16 mouse cellular contexts compared by ENCODE assay signal in the genomic region with DNA sequence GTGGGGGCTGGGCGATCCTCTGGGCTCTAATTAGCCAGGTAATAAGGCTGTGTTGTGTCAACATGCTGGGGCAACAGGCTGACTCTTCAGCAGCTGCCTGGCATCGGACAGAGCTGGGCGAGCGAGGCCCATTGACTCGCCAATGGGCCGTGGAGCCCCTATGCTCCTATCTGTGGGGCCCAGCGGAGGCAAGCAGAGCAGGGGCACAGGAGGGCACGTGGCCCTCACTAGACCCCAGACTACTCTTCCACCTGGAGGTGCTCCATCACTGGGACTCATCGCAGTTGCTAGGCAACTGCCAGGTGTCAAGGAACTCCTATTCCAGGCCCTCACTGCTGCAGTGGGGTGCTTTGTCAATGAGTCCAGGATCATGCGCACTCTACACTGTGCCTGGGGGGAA.
DNase-seq lines count a peak whose midpoint lies in the region; ATAC-seq and TF ChIP-seq lines count a peak whose summit lies in the region.
"Had no signal": no experiment of that assay in that cellular context is flagged by ENCODE, and none has a peak within 500 bp of the region (broad histone marks: within the 10 kb centered on the region; RNA-seq: fewer than 3 reads in every experiment).

No protein-coding gene starts in this region.

- DNase-seq in kidney, postnatal 0 days (ENCODE audit: low spot score): peak; percentile 52
- no peak for DNase-seq in kidney, postnatal 14 days
- no peak for DNase-seq in hindbrain, postnatal 0 days (ENCODE audit: low spot score)
- DNase-seq in thymus, postnatal 0 days (ENCODE audit: low spot score): no peak
- DNase-seq in heart, embryonic 10.5 days (ENCODE audit: low spot score): no peak
- DNase-seq: adrenal gland, postnatal 14 days; cerebellum, postnatal 25 days; gastrocnemius, postnatal 10 days; heart, postnatal 36 days; kidney, adult 9 months; lung, adult 18-20 months had no signal

- no peaks in the 10 kb centered on the region for H3K9me3 ChIP-seq in kidney, postnatal 0 days (replicated peaks; ENCODE audit: low read length)
- H3K9me3 ChIP-seq in forebrain, embryonic 15.5 days: no peaks in the 10 kb centered on the region
- no peaks in the 10 kb centered on the region for H3K9me3 ChIP-seq in hindbrain, postnatal 0 days (ENCODE audit: low read length)
- no peaks in the 10 kb centered on the region for H3K9me3 ChIP-seq in neural tube, embryonic 14.5 days (ENCODE audit: control insufficient read depth, low read length)
- no peaks in the 10 kb centered on the region for H3K9me3 ChIP-seq in intestine, embryonic 15.5 days
- no peaks in the 10 kb centered on the region for H3K9me3 ChIP-seq in heart, embryonic 10.5 days
- H3K9me3 ChIP-seq: embryonic facial prominence, embryonic 12.5 days had no signal

- H3K27me3 ChIP-seq in kidney, postnatal 0 days (ENCODE audit: insufficient read depth, low read length): no peaks in the 10 kb centered on the region
- no peaks in the 10 kb centered on the region for H3K27me3 ChIP-seq in forebrain, embryonic 15.5 days
- no peaks in the 10 kb centered on the region for H3K27me3 ChIP-seq in hindbrain, postnatal 0 days (ENCODE audit: insufficient read depth, low read length)
- H3K27me3 ChIP-seq in neural tube, embryonic 14.5 days (ENCODE audit: control insufficient read depth, insufficient read depth, low read length): no peaks in the 10 kb centered on the region
- H3K27me3 ChIP-seq in intestine, embryonic 15.5 days (replicated peaks): no peaks in the 10 kb centered on the region; the same call in 1 of the 2 replicates
- H3K27me3 ChIP-seq in heart, embryonic 10.5 days (ENCODE audit: insufficient read depth, poor library complexity, severe bottlenecking): no peaks in the 10 kb centered on the region; the same call in 1 of the 2 replicates
- H3K27me3 ChIP-seq: embryonic facial prominence, embryonic 12.5 days had no signal

- 43% methylated on average over 10 of the region's 10 CpGs for WGBS in kidney, postnatal 0 days
- 71% methylated on average over 10 of the region's 10 CpGs for whole genome bisulfite sequencing in forebrain, embryonic 15.5 days
- WGBS in hindbrain, postnatal 0 days: 66% methylated on average over 10 of the region's 10 CpGs
- 59% methylated on average over 10 of the region's 10 CpGs for WGBS in neural tube, embryonic 14.5 days
- 74% methylated on average over 10 of the region's 10 CpGs for WGBS in intestine, embryonic 15.5 days
- 83% methylated on average over 10 of the region's 10 CpGs for WGBS in heart, embryonic 10.5 days

- H3K4me2 ChIP-seq in kidney, postnatal 0 days (ENCODE audit: low read length): no peak overlapping the region
- H3K4me2 ChIP-seq in forebrain, embryonic 15.5 days (replicated peaks): no peak overlapping the region
- no peak overlapping the region for H3K4me2 ChIP-seq in hindbrain, postnatal 0 days (ENCODE audit: low read depth, low read length)
- H3K4me2 ChIP-seq in neural tube, embryonic 14.5 days (ENCODE audit: low read depth, low read length): no peak overlapping the region
- no peak overlapping the region for H3K4me2 ChIP-seq in intestine, embryonic 15.5 days (replicated peaks)
- H3K4me2 ChIP-seq: embryonic facial prominence, embryonic 12.5 days had no signal

- no peaks in the 10 kb centered on the region for H3K4me1 ChIP-seq in kidney, postnatal 0 days (replicated peaks; ENCODE audit: insufficient read depth, low read length)
- H3K4me1 ChIP-seq in forebrain, embryonic 15.5 days: peaks cover 5% of the 10 kb centered on the region
- peaks cover 10% of the 10 kb centered on the region; the same call in 1 of the 2 replicates for H3K4me1 ChIP-seq in hindbrain, postnatal 0 days (ENCODE audit: insufficient read depth, low read length)
- no peaks in the 10 kb centered on the region for H3K4me1 ChIP-seq in neural tube, embryonic 14.5 days (ENCODE audit: control insufficient read depth, insufficient read depth, low read length)
- H3K4me1 ChIP-seq in intestine, embryonic 15.5 days (replicated peaks): no peaks in the 10 kb centered on the region
- H3K4me1 ChIP-seq in heart, embryonic 10.5 days: 0 out of 2 replicates have a peak, but pooled peaks cover 3% of the 10 kb centered on the region
- H3K4me1 ChIP-seq: embryonic facial prominence, embryonic 12.5 days had no signal

- TF ChIP-seq CTCF in kidney, postnatal 0 days (IDR thresholded peaks at IDR 0.05; ENCODE audit: low read depth): no peak
- no peak for TF ChIP-seq CTCF in hindbrain, postnatal 0 days (IDR thresholded peaks at IDR 0.05; ENCODE audit: low read depth)

- H3K4me3 ChIP-seq in kidney, postnatal 0 days (replicated peaks; ENCODE audit: low read depth, low read length): no peak overlapping the region
- H3K4me3 ChIP-seq in forebrain, embryonic 15.5 days: no peak overlapping the region
- H3K4me3 ChIP-seq in hindbrain, postnatal 0 days (ENCODE audit: low read length): no peak overlapping the region
- H3K4me3 ChIP-seq in neural tube, embryonic 14.5 days (ENCODE audit: low read depth, low read length): no peak overlapping the region
- H3K4me3 ChIP-seq in intestine, embryonic 15.5 days (replicated peaks): no peak overlapping the region
- H3K4me3 ChIP-seq in heart, embryonic 10.5 days: no peak overlapping the region
- H3K4me3 ChIP-seq: embryonic facial prominence, embryonic 12.5 days had no signal

- H3K27ac ChIP-seq in kidney, postnatal 0 days: no peak overlapping the region
- H3K27ac ChIP-seq in forebrain, embryonic 15.5 days (replicated peaks): no peak overlapping the region
- H3K27ac ChIP-seq in hindbrain, postnatal 0 days: no peak overlapping the region
- no peak overlapping the region for H3K27ac ChIP-seq in neural tube, embryonic 14.5 days (ENCODE audit: low read depth, low read length)
- no peak overlapping the region for H3K27ac ChIP-seq in intestine, embryonic 15.5 days
- H3K27ac ChIP-seq in heart, embryonic 10.5 days: no peak overlapping the region
- H3K27ac ChIP-seq: embryonic facial prominence, embryonic 12.5 days; macrophage had no signal

- ATAC-seq in kidney, postnatal 0 days (replicated peaks; ENCODE audit: low FRiP score, low read depth): peak; percentile 67
- peak; percentile 38; the same call in 1 of the 2 replicates for ATAC-seq in forebrain, embryonic 15.5 days (replicated peaks)
- peak; percentile 56 for ATAC-seq in hindbrain, postnatal 0 days
- ATAC-seq in neural tube, embryonic 14.5 days (ENCODE audit: low read depth): peak; percentile 59
- no peak for ATAC-seq in intestine, embryonic 15.5 days

- H3K9ac ChIP-seq in kidney, postnatal 0 days (ENCODE audit: low read depth, low read length): no peak overlapping the region
- no peak overlapping the region for H3K9ac ChIP-seq in forebrain, embryonic 15.5 days (replicated peaks)
- H3K9ac ChIP-seq in hindbrain, postnatal 0 days (replicated peaks; ENCODE audit: low read length): no peak overlapping the region
- no peak overlapping the region for H3K9ac ChIP-seq in neural tube, embryonic 14.5 days (replicated peaks; ENCODE audit: low read depth, low read length)
- no peak overlapping the region for H3K9ac ChIP-seq in intestine, embryonic 15.5 days
- H3K9ac ChIP-seq: embryonic facial prominence, embryonic 12.5 days had no signal

- no peaks in the 10 kb centered on the region for H3K36me3 ChIP-seq in kidney, postnatal 0 days (ENCODE audit: insufficient read depth, low read length)
- no peaks in the 10 kb centered on the region for H3K36me3 ChIP-seq in forebrain, embryonic 15.5 days
- no peaks in the 10 kb centered on the region for H3K36me3 ChIP-seq in hindbrain, postnatal 0 days (ENCODE audit: insufficient read depth, low read length)
- H3K36me3 ChIP-seq in neural tube, embryonic 14.5 days (ENCODE audit: control insufficient read depth, insufficient read depth, low read length): no peaks in the 10 kb centered on the region
- no peaks in the 10 kb centered on the region for H3K36me3 ChIP-seq in intestine, embryonic 15.5 days
- no peaks in the 10 kb centered on the region for H3K36me3 ChIP-seq in heart, embryonic 10.5 days
- H3K36me3 ChIP-seq: embryonic facial prominence, embryonic 12.5 days had no signal
